Mouse (Mus musculus): Measurements from ENCODE around the gene Nup93. TPM values are rescaled to one million over a fixed set of nuclear protein-coding genes. Genes with fewer than 3 reads are reported as not detected.
A peak's percentile ranks its signal among the peaks of the same experiment; 100 is the strongest.

Gene Nup93
- polyA plus RNA-seq, 1 experiment: 28.1 TPM

DNA sequence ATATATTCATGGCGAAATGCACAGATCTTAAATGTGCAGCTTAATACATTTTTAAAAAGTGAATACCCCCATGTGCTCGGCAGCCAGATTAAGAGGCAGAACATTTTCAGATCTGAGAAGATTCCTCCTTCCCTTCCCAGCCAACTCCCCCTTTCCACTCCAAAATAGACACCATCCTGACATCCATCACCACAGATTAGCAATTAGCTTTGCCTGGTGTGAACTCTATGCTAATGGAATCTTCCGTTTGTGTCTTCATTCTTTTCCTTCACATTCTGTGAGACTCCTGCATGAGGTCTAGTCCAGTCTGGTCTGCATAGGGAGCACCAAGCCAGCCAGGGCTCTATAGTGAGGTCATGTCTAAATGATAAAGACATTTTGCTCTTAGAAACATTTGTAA is 4.1 kb upstream of the Nup93 start:
- TF ChIP-seq CTCF (IDR thresholded peaks at IDR 0.05; ENCODE audit: borderline replicate concordance, control insufficient read depth, extremely low read depth, insufficient read depth, low read length, poor library complexity): no peak
- DNase-seq: no peak
- H3K4me3 ChIP-seq (ENCODE audit: control insufficient read depth, insufficient read depth, low read length): no peak overlapping the region
- H3K36me3 ChIP-seq (ENCODE audit: control insufficient read depth, insufficient read depth, low read length): no peaks in the 10 kb centered on the region
- 83% methylated on average over 3 of the region's 3 CpGs for WGBS
- no peak overlapping the region for H3K27ac ChIP-seq (ENCODE audit: control insufficient read depth, insufficient read depth, low read length)
- no peaks in the 10 kb centered on the region for H3K27me3 ChIP-seq (ENCODE audit: control insufficient read depth, insufficient read depth, low read length)
- H3K4me1 ChIP-seq (replicated peaks; ENCODE audit: control insufficient read depth, insufficient read depth, low read length): peaks cover 7% of the 10 kb centered on the region

DNA sequence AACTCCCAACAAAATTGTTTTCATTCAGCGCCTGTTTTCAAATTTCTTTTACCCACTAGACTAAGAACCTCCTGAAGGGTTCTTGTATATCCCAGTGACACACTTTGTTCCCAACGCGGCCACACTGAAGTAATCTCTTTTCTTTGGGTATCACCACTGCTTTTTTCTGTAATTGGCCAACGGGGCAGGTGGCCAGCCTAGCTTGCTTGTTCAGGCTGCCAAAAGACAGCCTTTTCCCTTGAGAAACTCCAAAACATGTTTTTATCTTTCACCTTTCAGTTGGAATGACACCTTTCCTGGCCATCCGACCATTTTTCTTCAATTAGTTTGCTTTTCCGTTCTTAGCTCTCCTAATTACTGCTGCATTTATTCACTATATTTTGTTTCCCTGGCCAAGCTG is 545 bp upstream of the Nup93 start:
- Histone ChIP-seq H3K27me3 (ENCODE audit: control insufficient read depth, insufficient read depth, low read length) (no peaks in the 10 kb centered on the region), H3K4me3 (ENCODE audit: control insufficient read depth, insufficient read depth, low read length) (peak overlapping the region; percentile 15; the same call in 1 of the 2 replicates), H3K36me3 (ENCODE audit: control insufficient read depth, insufficient read depth, low read length) (no peaks in the 10 kb centered on the region), H3K4me1 (replicated peaks; ENCODE audit: control insufficient read depth, insufficient read depth, low read length) (peaks cover 8% of the 10 kb centered on the region), H3K27ac (ENCODE audit: control insufficient read depth, insufficient read depth, low read length) (no peak overlapping the region)
- no peak for TF ChIP-seq CTCF (IDR thresholded peaks at IDR 0.05; ENCODE audit: borderline replicate concordance, control insufficient read depth, extremely low read depth, insufficient read depth, low read length, poor library complexity)
- TF ChIP-seq POLR2A (IDR thresholded peaks at IDR 0.05; ENCODE audit: control insufficient read depth, extremely low read depth, insufficient read depth, low read length, poor library complexity): no peak
- 58% methylated on average over 6 of the region's 6 CpGs for WGBS
- no peak for DNase-seq

DNA sequence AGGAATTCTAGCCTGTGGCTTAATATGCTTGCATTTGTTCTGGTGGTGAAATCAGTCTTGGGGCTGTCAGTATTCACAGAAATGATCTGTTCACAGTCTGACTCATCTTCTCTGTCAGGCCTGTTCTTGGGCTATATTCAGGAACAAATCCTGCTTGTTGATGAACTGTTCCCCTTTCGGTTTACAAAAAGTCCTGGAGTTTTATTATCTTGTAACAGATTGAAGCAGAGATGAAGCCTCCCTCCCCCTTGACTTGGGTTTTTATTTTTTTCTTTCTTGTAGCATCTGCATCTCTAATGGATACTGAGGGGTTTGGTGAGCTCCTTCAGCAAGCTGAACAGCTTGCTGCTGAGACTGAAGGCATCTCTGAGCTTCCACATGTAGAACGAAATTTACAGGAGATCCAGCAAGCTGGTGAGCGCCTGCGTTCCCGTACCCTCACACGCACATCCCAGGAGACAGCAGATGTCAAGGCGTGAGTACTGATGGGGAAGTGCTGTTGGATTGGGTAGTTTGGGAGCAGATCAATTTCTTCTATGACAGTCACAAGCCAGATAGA is 13.1 kb downstream of the Nup93 start:
- WGBS: 96% methylated on average over 7 of the region's 7 CpGs
- H3K36me3 ChIP-seq (ENCODE audit: control insufficient read depth, insufficient read depth, low read length): no peaks in the 10 kb centered on the region

DNA sequence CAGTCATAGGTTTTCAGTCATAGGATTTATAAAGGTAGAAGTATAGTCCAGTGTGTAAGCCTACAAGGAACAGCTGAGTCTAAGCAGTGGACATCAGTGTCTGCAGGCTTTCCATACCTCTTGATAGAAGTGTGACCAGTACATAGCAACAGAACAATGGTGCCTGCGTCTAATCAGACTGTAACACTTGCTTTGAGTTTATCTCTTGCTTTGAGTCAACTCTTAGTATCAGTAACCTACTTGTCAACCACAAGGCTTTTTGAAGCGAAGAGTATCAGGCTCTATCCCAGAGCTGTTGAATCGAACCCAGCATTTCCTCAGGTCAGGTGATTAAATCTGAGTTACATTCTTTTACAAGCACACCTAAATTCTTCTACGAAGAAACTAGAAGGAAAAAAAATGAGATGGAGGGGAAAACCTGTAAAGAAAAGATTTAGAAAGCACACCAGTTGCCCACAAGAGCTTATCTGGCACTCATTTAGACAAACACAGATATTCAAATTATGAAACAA is 25.9 kb downstream of the Nup93 start:
- no peaks in the 10 kb centered on the region for H3K36me3 ChIP-seq (ENCODE audit: control insufficient read depth, insufficient read depth, low read length)
- no peak for DNase-seq
- no peaks in the 10 kb centered on the region for H3K27me3 ChIP-seq (ENCODE audit: control insufficient read depth, insufficient read depth, low read length)
- no peak overlapping the region for H3K27ac ChIP-seq (ENCODE audit: control insufficient read depth, insufficient read depth, low read length)
- no peak for TF ChIP-seq CTCF (IDR thresholded peaks at IDR 0.05; ENCODE audit: borderline replicate concordance, control insufficient read depth, extremely low read depth, insufficient read depth, low read length, poor library complexity)
- TF ChIP-seq POLR2A (IDR thresholded peaks at IDR 0.05; ENCODE audit: control insufficient read depth, extremely low read depth, insufficient read depth, low read length, poor library complexity): no peak
- H3K4me1 ChIP-seq (replicated peaks; ENCODE audit: control insufficient read depth, insufficient read depth, low read length): no peaks in the 10 kb centered on the region
- no peak overlapping the region for H3K4me3 ChIP-seq (ENCODE audit: control insufficient read depth, insufficient read depth, low read length)
- WGBS: 92% methylated on average over 4 of the region's 4 CpGs

More for the DNA sequence above, 13.1 kb downstream of the Nup93 start:
- no peaks in the 10 kb centered on the region for H3K27me3 ChIP-seq (ENCODE audit: control insufficient read depth, insufficient read depth, low read length)
- no peak overlapping the region for H3K27ac ChIP-seq (ENCODE audit: control insufficient read depth, insufficient read depth, low read length)
- DNase-seq: no peak
- H3K4me1 ChIP-seq (replicated peaks; ENCODE audit: control insufficient read depth, insufficient read depth, low read length): no peaks in the 10 kb centered on the region; the same call in 1 of the 2 replicates
- TF ChIP-seq CTCF (IDR thresholded peaks at IDR 0.05; ENCODE audit: borderline replicate concordance, control insufficient read depth, extremely low read depth, insufficient read depth, low read length, poor library complexity): no peak
- TF ChIP-seq POLR2A (IDR thresholded peaks at IDR 0.05; ENCODE audit: control insufficient read depth, extremely low read depth, insufficient read depth, low read length, poor library complexity): no peak
- H3K4me3 ChIP-seq (ENCODE audit: control insufficient read depth, insufficient read depth, low read length): no peak overlapping the region

DNA sequence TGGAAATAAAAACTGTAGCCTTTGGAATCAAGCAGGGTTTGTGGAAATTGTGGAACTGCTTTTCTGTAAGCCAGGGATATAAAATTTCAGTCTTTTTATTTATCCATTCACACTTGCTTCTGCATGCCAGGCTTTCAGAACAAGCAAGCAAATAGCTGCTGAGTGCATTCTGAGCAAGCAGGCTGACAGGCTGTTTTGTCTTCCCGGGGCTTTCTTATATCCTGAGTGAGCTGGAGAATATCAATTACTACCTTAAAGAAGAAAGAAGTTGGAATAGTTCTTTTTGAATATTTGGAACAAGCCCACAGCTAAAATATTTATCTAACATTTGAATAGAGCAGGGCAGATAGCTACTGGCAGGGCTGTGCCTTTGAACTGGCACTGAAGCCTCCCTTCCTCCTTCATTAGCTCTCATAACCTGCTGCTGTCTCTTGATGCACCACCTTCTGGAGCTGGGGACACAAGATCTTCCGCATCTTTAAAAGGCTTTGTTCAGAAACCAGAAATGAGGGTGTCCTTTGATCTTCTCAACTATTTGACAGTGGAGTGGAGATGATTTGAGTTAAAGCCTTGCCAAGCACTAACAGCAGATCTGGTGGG is 35.6 kb downstream of the Nup93 start:
- H3K4me1 ChIP-seq (replicated peaks; ENCODE audit: control insufficient read depth, insufficient read depth, low read length): no peaks in the 10 kb centered on the region
- H3K27ac ChIP-seq (ENCODE audit: control insufficient read depth, insufficient read depth, low read length): no peak overlapping the region
- H3K36me3 ChIP-seq (ENCODE audit: control insufficient read depth, insufficient read depth, low read length): no peaks in the 10 kb centered on the region
- 88% methylated on average over 2 of the region's 2 CpGs for WGBS
- H3K27me3 ChIP-seq (ENCODE audit: control insufficient read depth, insufficient read depth, low read length): no peaks in the 10 kb centered on the region
- no peak for DNase-seq
- TF ChIP-seq CTCF (IDR thresholded peaks at IDR 0.05; ENCODE audit: borderline replicate concordance, control insufficient read depth, extremely low read depth, insufficient read depth, low read length, poor library complexity): no peak
- no peak for TF ChIP-seq POLR2A (IDR thresholded peaks at IDR 0.05; ENCODE audit: control insufficient read depth, extremely low read depth, insufficient read depth, low read length, poor library complexity)
- no peak overlapping the region for H3K4me3 ChIP-seq (ENCODE audit: control insufficient read depth, insufficient read depth, low read length)

DNA sequence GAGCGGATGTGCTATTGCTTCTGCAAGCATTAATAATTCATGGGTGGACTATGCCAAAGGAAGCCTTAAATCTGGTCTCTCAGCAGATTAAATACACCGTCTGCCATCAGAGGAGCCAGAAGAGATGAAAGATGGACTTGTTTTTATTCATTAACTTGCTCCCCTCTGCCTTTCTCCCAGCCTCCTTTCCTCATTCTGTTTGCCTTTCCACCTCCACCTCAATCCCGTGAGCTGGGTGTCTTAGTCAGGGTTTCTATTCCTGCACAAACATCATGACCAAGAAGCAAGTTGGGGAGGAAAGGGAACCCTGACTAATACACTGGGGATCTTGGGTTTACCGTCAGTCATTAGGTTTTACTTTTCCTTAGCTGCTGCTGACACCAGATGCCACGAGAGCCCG is 44.5 kb downstream of the Nup93 start:
- Histone ChIP-seq H3K36me3 (ENCODE audit: control insufficient read depth, insufficient read depth, low read length) (no peaks in the 10 kb centered on the region), H3K4me1 (replicated peaks; ENCODE audit: control insufficient read depth, insufficient read depth, low read length) (no peaks in the 10 kb centered on the region), H3K27me3 (ENCODE audit: control insufficient read depth, insufficient read depth, low read length) (no peaks in the 10 kb centered on the region), H3K27ac (ENCODE audit: control insufficient read depth, insufficient read depth, low read length) (no peak overlapping the region), H3K4me3 (ENCODE audit: control insufficient read depth, insufficient read depth, low read length) (no peak overlapping the region)
- TF ChIP-seq POLR2A (IDR thresholded peaks at IDR 0.05; ENCODE audit: control insufficient read depth, extremely low read depth, insufficient read depth, low read length, poor library complexity) (no peak), CTCF (IDR thresholded peaks at IDR 0.05; ENCODE audit: borderline replicate concordance, control insufficient read depth, extremely low read depth, insufficient read depth, low read length, poor library complexity) (no peak)
- no peak for DNase-seq
- 97% methylated on average over 6 of the region's 6 CpGs for WGBS

Data from thymus, adult 2 months (tissue).